Mouse (Mus musculus): ENCODE results near the gene Map3k13. TPM values are rescaled to one million over a fixed set of nuclear protein-coding genes. Genes with fewer than 3 reads are reported as not detected.

Map3k13 gene
- total RNA-seq, 2 experiments from 2014 or later: 13.5 to 15.5 TPM

GRCm38 (mm10) chr16:21845800-21846671, 51.9 kb downstream of the Map3k13 start:
- peak in 1 of 2 experiments; percentile 26 for DNase-seq (ENCODE audit: extremely low spot score in 1 of 2, low spot score in 1 of 2)

- no peak for DNase-seq (ENCODE audit: extremely low spot score in 1 of 2, low spot score in 1 of 2)
Measured at GRCm38 (mm10) chr16:21848444-21848843, 54.3 kb downstream of the Map3k13 start.

- no peak for DNase-seq (ENCODE audit: extremely low spot score in 1 of 2, low spot score in 1 of 2)
Measured at GRCm38 (mm10) chr16:21848847-21849246, 54.7 kb downstream of the Map3k13 start.

GRCm38 (mm10) chr16:21852374-21852773, 58.2 kb downstream of the Map3k13 start:
- no peak for DNase-seq (ENCODE audit: extremely low spot score in 1 of 2, low spot score in 1 of 2)

- peak in 1 of 2 experiments; percentile 25 for DNase-seq (ENCODE audit: extremely low spot score in 1 of 2, low spot score in 1 of 2)
Measured at GRCm38 (mm10) chr16:21853446-21853941, 59.3 kb downstream of the Map3k13 start.

DNA sequence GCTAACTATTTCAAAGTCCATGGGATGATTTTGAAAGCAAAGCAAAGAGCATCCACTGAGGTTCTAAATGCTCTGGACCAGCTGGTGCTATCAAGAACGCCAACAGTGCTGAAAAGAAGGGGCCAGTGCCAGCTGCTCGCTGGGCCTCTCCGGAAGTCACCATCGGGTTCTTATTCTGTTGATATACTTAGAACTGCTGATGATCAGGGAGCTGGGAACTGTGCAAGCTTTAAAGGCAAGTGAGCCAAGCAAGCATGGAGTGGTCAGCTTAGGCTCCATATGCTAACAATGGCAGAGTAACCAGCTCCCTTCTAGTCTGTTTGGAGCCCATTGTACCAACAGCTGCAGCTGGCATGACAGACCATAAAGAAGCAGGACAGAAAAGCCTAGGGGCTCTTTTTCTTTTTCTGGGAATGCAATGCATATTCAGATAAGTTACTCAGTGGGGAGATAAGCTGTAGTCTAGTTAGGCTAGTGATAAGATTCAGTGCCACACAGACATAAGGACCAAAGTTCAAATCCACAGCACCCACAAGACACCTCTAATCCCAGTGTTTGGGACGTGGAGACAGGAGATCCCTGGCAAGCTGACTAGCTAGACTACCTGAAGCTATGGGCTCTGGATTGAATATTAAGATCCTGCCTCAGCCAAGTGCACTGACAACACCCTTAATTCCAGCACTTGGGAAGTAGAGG, 60.6 kb downstream of the Map3k13 start:
- no peak for DNase-seq (ENCODE audit: extremely low spot score in 1 of 2, low spot score in 1 of 2)

DNA sequence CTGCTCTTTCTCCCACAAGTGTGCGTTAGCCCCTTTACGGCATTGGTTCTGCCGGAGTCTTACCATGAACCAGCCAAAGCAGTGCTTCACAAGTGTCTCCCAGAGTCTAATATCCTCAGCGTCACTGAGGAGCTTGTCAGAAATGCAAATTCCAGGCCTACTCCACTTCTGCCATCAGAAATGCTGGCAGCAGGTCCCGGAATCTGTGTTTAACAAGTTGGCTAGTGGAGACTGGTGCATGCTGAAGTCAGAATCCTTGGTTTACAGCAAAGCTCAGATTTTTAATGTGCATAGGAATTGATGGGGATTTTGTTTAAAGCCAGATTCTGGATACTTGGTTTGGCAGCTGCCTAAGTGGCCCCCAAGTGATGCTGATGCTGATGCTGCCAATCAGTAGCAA, 62.0 kb downstream of the Map3k13 start:
- no peak for DNase-seq (ENCODE audit: extremely low spot score in 1 of 2, low spot score in 1 of 2)

DNA sequence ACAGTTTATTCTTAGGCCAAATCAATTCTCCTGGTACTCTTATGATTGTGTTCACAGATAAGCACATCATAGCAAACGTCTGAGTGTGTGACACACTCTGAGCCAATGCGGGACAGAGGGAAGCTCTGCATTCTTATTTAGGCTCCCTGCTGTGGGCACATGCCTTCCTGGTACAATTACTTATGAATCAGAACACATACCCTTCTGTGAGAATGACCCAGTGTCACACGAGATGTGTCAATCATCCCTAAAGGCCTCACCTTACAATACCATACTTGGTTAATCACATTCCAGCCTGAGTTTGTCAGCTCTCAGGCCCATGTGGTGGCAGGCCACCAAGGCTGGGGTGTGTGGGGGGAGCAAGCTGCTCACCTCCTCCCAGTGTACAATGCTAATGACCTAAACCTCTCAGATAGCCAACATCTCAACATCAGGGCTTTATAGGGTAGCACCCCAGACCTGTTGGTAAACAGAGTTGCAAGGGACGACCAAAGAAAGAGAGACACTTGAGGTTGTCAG, 63.0 kb downstream of the Map3k13 start:
- DNase-seq (ENCODE audit: extremely low spot score in 1 of 2, low spot score in 1 of 2): no peak

DNA sequence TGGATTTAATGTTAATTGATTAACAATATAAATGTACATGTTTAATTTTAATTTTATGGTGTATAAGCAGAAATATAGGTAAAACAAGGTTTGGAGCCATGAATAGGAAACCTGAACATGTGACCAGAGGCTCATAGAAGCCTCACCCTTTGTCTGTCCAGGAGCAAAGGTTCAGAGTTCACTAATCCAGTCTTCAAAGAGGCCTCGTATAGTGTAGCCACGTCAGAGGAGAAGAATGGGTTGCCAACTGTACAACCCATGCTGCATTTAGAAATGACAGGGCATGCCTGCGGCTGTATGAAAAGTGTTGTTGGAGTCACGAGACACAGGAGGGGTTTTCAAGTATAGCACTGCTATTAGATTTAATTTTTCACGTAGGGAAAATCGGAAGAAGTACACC, 64.0 kb downstream of the Map3k13 start:
- DNase-seq (ENCODE audit: extremely low spot score in 1 of 2, low spot score in 1 of 2): no peak

DNA sequence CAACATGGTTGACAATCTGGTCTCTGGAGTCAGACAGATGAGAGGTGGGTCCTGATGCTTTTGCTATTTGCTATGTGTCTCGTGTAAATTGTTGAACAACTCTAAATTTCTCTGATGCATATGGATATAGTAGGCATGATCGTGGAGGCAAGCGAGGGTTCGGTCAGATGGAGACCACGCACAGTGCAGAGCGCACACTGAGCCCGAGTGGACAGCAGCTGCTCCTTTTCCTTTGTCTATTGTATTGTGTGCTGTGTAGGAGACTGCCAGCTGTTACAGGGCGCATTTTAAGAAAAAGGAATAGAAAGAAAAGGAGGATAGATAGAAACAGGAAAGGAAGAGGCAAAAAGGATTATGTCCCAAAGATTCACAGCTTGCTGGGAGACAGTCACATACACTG, 64.7 kb downstream of the Map3k13 start:
- no peak for DNase-seq (ENCODE audit: extremely low spot score in 1 of 2, low spot score in 1 of 2)

- DNase-seq (ENCODE audit: extremely low spot score in 1 of 2, low spot score in 1 of 2): no peak
Measured at GRCm38 (mm10) chr16:21862448-21862847, 68.3 kb downstream of the Map3k13 start.

GRCm38 (mm10) chr16:21865250-21865982, 71.3 kb downstream of the Map3k13 start:
- DNase-seq (ENCODE audit: extremely low spot score in 1 of 2, low spot score in 1 of 2): no peak

- DNase-seq (ENCODE audit: extremely low spot score in 1 of 2, low spot score in 1 of 2): no peak
Measured at GRCm38 (mm10) chr16:21865983-21866575, 71.9 kb downstream of the Map3k13 start.

- DNase-seq (ENCODE audit: extremely low spot score in 1 of 2, low spot score in 1 of 2): no peak
Measured at GRCm38 (mm10) chr16:21867727-21868126, 73.6 kb downstream of the Map3k13 start.

DNA sequence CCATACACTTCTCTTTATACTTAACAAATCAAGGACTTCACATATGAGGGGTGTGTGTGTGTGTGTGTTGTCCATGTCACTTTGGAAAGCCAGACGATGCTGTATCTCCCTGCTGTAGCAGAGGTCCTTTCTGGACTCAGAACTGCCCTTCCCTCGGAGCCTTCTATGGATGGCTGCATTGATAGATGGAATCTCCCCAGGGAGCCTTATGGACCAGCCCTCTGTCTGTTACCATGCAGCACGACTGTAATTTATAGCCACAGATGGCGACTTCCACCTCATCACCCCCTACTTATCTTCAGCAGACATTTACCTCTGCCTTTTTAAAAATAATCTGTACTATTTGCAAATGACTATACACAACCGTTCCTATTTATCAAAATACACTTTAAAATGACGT, 74.5 kb downstream of the Map3k13 start:
- DNase-seq (ENCODE audit: extremely low spot score in 1 of 2, low spot score in 1 of 2): no peak

- DNase-seq (ENCODE audit: extremely low spot score in 1 of 2, low spot score in 1 of 2): no peak
Measured at GRCm38 (mm10) chr16:21869879-21870278, 75.7 kb downstream of the Map3k13 start.

- no peak for DNase-seq (ENCODE audit: extremely low spot score in 1 of 2, low spot score in 1 of 2)
Measured at GRCm38 (mm10) chr16:21877735-21878134, 83.6 kb downstream of the Map3k13 start.

DNA sequence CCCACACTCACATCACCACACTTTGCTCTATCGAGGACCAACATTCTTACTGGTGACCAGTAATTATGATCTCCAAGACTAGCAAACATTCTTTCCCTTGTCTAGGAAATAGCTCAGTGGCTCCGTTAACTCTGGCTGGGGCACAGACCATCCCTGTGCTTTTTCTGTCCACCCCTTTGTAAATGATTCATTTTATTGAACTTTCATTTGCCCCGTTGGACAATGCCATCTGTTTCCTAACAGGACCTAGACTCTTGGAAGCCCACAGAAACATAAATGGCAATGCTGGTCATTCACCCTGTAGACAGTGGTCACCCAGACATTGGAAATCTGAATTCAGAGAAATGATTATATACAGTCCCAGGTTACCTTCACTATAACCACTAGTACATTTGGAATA, 84.7 kb downstream of the Map3k13 start:
- DNase-seq (ENCODE audit: extremely low spot score in 1 of 2, low spot score in 1 of 2): no peak

DNA sequence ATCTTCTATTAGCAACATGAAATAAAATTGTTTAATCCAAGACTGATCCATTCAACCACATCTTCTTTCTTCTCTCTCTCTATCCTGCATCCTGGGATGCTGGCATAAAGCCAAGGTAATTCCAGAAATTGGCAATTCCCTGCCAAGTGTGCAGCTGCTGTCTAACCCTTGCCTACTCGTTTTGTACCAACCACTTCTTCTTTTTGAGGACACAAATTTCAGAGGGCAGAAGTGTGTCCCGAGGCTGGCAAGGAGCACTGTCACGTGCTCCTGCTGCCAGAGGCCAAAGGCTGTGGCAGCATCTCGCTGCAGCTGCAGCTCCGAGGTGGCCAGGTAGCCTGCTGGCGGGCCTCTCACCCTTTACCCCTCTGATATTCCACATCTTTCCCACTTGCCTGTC, 87.0 kb downstream of the Map3k13 start:
- no peak for DNase-seq (ENCODE audit: extremely low spot score in 1 of 2, low spot score in 1 of 2)

GRCm38 (mm10) chr16:21881582-21882259, 87.6 kb downstream of the Map3k13 start:
- no peak for DNase-seq (ENCODE audit: extremely low spot score in 1 of 2, low spot score in 1 of 2)
